Mouse (Mus musculus) G1E-ER4 (cell line): Measurements from ENCODE around the gene Tle1. TPM values are rescaled to one million over a fixed set of nuclear protein-coding genes. Genes with fewer than 3 reads are reported as not detected.

Experiments
- GATA1 ChIP-seq: IDR thresholded peaks from one replicate; pipeline ENCODE4 v1.8.0; 2012; ENCODE audit warnings: low read length, inconsistent platforms
- polyA plus RNA-seq: library from polyadenylated mRNA; stranded (reverse); fragments of >175 nt; gene quantifications from 2 replicates; pipeline ENCODE4 v1.2.3, GENCODE M21; 2012

The Tle1 gene
- polyA plus RNA-seq, 1 experiment = not detected

GRCm38 (mm10) chr4:72182343-72182988 is 18.3 kb downstream of the Tle1 start:
- no peak for TF ChIP-seq GATA1

- no peak for TF ChIP-seq GATA1
Observed at GRCm38 (mm10) chr4:72175943-72176342, 24.8 kb downstream of the Tle1 start.

- no peak for TF ChIP-seq GATA1
Observed at GRCm38 (mm10) chr4:72168267-72168666, 32.5 kb downstream of the Tle1 start.

- TF ChIP-seq GATA1 = no peak
Observed at GRCm38 (mm10) chr4:72167761-72168229, 32.9 kb downstream of the Tle1 start.

GRCm38 (mm10) chr4:72167171-72167570 is 33.5 kb downstream of the Tle1 start:
- no peak for TF ChIP-seq GATA1

- TF ChIP-seq GATA1 = no peak
Observed at GRCm38 (mm10) chr4:72166561-72166960, 34.2 kb downstream of the Tle1 start.

- no peak for TF ChIP-seq GATA1
Observed at GRCm38 (mm10) chr4:72165765-72166164, 35.0 kb downstream of the Tle1 start.

- TF ChIP-seq GATA1 = no peak
Observed at GRCm38 (mm10) chr4:72162445-72163218, 38.1 kb downstream of the Tle1 start.

GRCm38 (mm10) chr4:72160102-72160511 is 40.6 kb downstream of the Tle1 start:
- TF ChIP-seq GATA1 = no peak

- TF ChIP-seq GATA1 = no peak
Observed at GRCm38 (mm10) chr4:72157931-72158371, 42.8 kb downstream of the Tle1 start.

- TF ChIP-seq GATA1 = no peak
Observed at GRCm38 (mm10) chr4:72150460-72151131, 50.1 kb downstream of the Tle1 start.

GRCm38 (mm10) chr4:72146003-72146402 is 54.7 kb downstream of the Tle1 start:
- no peak for TF ChIP-seq GATA1

- TF ChIP-seq GATA1 = no peak
Observed at GRCm38 (mm10) chr4:72144541-72144940, 56.2 kb downstream of the Tle1 start.

GRCm38 (mm10) chr4:72140706-72141105 is 60.0 kb downstream of the Tle1 start:
- no peak for TF ChIP-seq GATA1

GRCm38 (mm10) chr4:72139475-72140120 is 61.1 kb downstream of the Tle1 start:
- no peak for TF ChIP-seq GATA1

GRCm38 (mm10) chr4:72138264-72139080 is 62.2 kb downstream of the Tle1 start:
- TF ChIP-seq GATA1 = no peak
